Mouse (Mus musculus) kidney, postnatal 14 days (tissue): ENCODE results near the gene Dld.

ENCODE experiments used
- DNase-seq: peaks from one replicate; pipeline ENCODE4 v3.0.0; 2022; ENCODE audit warnings: mixed read lengths

Dld gene

GRCm38 (mm10) chr12:31350944-31351928 is at the start of gene Dld:
Dld (minus strand) TSS chr12:31351453.
- peak; percentile 98 for DNase-seq

DNA sequence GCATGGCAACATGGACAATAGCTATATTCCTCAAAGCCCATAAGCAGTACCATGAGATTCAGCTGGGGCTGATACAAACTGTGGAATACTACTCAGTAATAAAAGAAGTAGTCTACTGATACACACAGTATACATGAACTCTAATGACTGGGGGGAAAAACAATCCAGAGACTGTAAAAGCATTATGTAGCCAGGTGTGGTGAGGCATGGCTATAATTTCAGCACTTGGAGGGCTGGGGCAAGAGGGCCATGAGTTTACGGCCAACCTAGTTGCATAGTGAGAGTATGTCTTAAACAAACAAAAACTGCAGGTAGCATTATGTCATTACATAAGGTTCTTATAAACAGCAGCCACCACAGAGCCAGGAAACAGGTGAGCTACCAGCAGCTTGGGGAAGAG is 49.6 kb upstream of the Dld start:
- no peak for DNase-seq

GRCm38 (mm10) chr12:31397709-31398108 is 46.5 kb upstream of the Dld start:
- no peak for DNase-seq

GRCm38 (mm10) chr12:31395895-31396294 is 44.6 kb upstream of the Dld start:
- DNase-seq, result no peak

DNA sequence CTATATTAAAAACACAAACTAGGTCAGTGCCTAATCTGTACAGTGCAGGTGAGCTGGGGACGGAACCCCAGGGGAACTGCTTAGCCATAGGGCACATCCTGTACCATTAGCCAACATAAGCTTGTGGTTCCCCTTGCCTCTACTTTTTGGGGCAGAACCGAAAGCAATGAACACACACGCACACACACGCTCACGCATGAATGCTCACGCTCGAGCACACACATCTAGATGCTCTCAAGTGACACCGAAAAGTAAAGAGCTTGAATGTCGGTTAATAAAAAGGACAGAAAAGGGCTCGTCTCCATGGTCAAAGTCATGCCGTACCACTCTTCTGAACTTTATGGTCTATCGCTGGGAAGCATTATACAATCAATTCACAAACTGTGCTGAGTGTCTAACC is 40.4 kb upstream of the Dld start:
- DNase-seq, result no peak

GRCm38 (mm10) chr12:31390571-31390970 is 39.3 kb upstream of the Dld start, which contains the start of gene Slc26a3:
Slc26a3 (plus strand) TSS chr12:31390871.
- no peak for DNase-seq

DNA sequence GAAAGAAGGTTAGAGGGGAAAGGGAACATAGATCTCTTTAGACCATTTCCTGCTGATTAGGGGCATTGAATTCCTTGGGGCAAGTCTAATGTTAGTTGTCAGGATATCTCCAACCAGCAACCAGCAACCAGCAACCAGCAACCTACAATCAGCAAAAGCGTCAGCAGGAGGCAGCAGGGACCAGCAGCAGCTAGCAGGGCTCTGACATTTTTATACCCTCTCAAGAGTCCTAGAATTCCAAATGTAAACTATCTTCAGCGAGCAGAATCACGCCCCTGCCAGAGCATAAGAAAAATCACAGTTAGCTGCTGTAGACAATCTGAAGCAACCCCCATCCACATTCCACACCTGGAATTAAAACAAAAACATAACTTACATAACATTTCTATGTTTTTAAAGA is 36.0 kb upstream of the Dld start:
- no peak for DNase-seq

DNA sequence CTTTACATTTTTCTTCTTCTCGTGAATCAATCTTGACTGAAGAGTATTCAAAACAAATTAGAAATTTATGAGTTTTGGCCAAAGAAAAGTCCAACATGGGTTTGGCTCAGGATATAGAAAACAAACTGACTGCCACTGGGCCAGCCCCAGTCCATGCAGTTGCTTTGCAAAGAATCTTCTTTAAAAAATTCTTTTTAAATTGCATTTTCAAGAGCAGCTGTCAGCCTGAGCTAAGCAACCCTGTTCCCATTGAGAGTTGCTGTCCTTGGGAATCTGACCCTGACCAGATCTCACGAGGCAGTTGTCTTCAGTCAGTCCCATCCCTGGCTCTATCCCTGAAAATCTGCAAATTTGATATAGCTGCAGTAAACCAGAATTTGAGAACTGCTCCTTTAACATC is 31.2 kb upstream of the Dld start:
- peak; percentile 21 for DNase-seq

GRCm38 (mm10) chr12:31380878-31381277 is 29.6 kb upstream of the Dld start:
- DNase-seq, result no peak

DNA sequence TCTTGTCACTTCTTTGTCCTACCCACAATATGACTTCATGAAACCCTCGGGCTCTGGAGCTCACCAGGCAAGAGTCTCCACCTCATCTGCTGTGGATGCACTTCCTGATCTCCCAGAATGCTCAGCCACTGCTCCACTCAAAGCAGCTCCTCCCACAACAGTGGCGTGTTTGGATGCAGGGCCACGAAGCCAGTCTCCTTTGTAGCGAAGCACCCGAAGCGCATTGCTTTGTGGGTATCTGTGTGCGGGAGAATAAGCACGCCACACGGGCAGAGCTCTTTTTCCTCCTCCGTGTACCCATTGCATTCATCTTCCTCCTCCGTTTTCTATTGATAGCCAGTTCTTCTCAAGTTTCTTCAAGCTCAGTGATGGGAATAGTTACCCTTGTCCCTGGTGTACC is 26.0 kb upstream of the Dld start:
- no peak for DNase-seq

DNA sequence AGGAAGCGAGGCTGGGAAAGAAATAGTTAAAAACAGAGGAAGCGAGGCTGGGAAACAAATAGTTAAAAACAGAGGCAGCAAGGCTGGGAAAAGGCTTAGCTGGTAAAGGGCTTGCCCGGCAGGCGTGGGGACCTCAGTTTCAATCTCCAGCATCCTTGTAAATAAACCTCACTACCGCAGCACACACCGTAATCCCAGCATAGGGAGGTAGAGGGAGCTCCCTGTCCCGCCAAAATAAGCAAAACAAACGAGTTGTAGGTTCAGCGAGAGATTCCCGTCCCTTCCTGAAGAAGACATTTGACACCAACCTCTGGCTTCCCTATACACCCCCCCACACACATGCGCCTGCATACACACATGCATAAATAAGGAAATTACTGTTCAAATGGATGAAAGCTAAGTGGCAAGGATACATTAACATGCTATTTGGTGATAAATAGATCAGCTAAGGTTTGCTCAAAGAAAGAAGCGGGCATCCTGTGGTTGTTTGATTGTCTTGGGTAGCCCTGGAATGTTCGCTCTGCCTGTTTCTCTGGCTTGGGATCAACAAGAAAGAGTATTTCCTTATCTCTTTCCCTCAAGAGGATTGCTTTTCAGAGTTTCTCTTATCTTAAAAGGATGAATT is 25.2 kb upstream of the Dld start:
- peak; percentile 10 for DNase-seq

DNA sequence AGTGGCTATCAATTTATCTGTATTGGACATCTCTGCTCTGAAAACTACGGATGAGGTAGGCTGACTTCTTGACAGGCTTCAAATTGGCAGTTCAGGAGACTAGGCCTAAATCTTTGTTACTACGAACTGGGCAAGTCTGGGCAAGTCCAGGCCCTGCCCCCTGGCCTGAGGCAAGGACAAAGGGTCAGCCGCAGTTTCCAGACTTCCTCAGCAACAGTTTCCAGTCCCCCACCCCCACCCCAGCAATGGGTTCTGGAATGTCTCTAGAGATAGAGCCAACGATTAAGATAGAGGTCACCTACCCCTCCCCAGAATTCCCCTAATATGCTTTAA is 24.0 kb upstream of the Dld start:
- no peak for DNase-seq

DNA sequence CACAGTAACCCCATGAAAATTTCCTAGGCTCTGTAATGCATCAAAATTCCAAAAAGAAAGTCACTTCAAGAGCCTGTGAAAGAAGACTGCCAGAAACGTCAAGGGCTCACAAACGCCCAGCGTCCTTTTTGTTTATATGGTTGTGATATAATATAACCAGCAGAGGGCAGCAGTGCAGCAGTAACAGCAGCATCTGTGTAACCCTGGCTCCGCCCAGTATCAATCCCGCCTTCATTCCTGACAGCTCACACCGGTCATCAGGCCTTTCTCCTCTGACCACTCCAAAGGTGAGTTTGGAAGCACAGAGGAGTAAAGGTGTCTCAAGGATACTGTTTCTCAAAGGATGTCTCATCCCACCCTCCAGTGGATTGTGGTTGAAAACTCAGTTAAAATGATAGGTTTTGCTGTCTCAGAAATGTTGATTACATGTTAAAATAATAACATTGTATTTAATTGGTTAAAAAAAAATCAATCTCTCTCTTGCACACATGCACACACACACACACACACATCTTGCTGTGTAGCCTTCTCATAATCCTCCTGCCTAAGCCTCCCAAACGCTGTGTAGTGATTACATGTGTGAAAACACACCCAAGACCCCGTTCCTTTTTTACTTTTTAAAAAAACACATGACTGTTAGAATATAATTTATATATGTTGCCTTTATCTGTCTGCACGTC is 23.5 kb upstream of the Dld start:
- peak; percentile 79 for DNase-seq

DNA sequence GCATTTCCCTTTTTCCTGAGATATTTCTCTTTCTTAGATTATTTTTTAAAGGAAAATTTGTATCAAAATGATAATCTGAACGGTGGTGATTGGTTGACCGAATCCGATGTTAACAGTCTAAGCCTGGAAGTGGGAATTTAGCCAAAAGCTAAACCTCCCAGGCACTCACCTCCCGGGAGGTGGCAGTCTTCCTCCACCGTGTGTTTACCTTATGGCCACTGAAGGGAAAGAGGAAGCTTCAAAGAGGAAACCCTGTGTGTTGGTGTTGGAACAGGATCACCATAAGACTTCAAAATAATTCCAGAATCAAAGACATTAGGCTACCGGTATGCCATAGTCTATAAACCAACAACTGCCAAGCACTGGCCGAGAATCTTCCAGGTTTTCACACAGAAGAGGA is 18.4 kb upstream of the Dld start:
- no peak for DNase-seq

DNA sequence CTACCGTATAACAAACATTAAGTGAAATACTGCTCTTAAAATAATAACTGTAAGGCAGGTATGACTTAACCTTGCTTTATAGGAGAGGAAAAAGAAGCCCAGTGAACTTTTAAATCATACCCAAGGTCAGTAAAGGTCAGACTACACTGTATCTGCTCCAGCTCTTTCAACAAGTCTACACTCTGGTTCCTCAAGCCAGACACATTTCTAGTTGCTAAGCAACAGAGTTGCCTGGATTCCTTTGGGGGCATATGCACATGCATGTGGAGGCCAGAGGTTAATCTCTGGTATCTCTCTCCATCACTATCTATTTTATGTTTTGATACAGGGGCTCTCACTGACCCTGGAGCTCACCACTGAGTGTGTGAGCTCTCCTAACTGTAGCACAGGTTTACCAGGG is 17.9 kb upstream of the Dld start:
- DNase-seq, result no peak

- DNase-seq, result no peak
These were observed 16.5 kb upstream of the Dld start for GRCm38 (mm10) chr12:31367721-31368120.

DNA sequence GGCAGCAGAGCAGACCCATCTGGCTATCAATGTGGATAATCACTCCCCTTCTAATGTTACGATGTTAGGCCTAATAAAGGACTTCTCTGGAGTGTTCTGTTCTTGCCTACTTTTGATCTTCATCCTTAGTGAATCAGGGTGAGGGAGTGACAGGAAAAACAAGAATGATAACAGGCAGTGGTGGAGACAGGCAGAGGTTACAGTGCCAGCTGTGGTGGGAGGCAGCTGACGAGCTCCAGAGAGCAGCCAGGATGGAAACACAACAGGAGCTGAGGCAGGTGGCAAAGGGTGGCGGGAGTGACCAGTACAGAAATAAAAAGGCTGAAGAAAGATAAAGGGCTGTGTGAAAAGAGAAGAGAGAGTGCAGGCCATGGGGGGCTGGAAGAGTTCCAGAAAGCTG is 15.2 kb upstream of the Dld start:
- DNase-seq, result no peak

- DNase-seq, result no peak
These were observed 886 bp downstream of the Dld start for GRCm38 (mm10) chr12:31350191-31350943.

- DNase-seq, result no peak
These were observed 18.0 kb downstream of the Dld start for GRCm38 (mm10) chr12:31333261-31333660.

- DNase-seq, result no peak
These were observed 24.1 kb downstream of the Dld start for GRCm38 (mm10) chr12:31327139-31327538.

DNA sequence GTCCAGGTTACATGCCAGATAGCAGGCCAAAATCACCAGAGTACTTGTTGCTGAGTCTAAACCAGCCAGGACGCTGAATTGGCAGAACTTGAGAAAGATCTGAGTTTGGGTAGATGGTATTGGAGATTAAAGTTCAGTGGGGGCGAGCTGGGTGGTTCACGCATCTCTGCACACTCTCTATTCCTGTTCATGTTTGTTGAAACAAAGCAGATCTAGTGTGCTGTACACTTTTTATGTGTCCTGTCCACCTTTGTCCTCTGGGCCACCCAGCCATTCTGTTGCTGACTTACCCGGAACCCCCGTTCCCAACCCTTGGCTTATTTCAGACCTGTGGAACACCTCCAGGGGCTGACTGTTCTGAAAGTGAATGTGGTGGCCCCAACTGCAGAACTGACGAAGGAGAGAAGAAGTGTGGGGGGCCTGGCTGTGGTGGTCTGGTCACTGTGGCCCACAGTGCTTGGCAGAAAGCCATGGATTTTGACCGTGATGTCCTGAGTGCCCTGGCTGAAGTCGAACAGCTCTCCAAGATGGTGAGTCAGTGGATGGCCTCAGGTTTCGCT is 28.0 kb downstream of the Dld start:
- peak; percentile 29 for DNase-seq

- DNase-seq, result no peak
These were observed 29.7 kb downstream of the Dld start for GRCm38 (mm10) chr12:31321532-31321931.

GRCm38 (mm10) chr12:31320817-31321216 is 30.4 kb downstream of the Dld start:
- no peak for DNase-seq
